ENCODE assay signal across 25 mouse cellular contexts in genomic region chr1:76705556-76705955, GRCm38 (mm10).
A peak's percentile ranks its signal among the peaks of the same experiment; 100 is the strongest.
DNase-seq lines count a peak whose midpoint lies in the region; ATAC-seq and TF ChIP-seq lines count a peak whose summit lies in the region.
"Had no signal": no experiment of that assay in that cellular context is flagged by ENCODE, and none has a peak within 500 bp of the region (broad histone marks: within the 10 kb centered on the region; RNA-seq: fewer than 3 reads in every experiment).

No protein-coding gene starts in this region.

- no peak overlapping the region for H3K4me2 ChIP-seq in hindbrain, postnatal 0 days (ENCODE audit: low read depth, low read length)
- no peak overlapping the region for H3K4me2 ChIP-seq in forebrain, embryonic 13.5 days
- H3K4me2 ChIP-seq: embryonic facial prominence, embryonic 15.5 days; intestine, embryonic 15.5 days; limb, embryonic 12.5 days; liver, embryonic 15.5 days; lung, embryonic 14.5 days had no signal

- H3K36me3 ChIP-seq in hindbrain, postnatal 0 days (ENCODE audit: insufficient read depth, low read length) = no peaks in the 10 kb centered on the region
- no peaks in the 10 kb centered on the region for H3K36me3 ChIP-seq in hindbrain, embryonic 10.5 days
- no peaks in the 10 kb centered on the region for H3K36me3 ChIP-seq in forebrain, embryonic 13.5 days (ENCODE audit: poor library complexity, severe bottlenecking)
- H3K36me3 ChIP-seq: embryonic facial prominence, embryonic 15.5 days; intestine, embryonic 15.5 days; limb, embryonic 12.5 days; liver, embryonic 15.5 days had no signal

- no peaks in the 10 kb centered on the region for H3K9me3 ChIP-seq in hindbrain, postnatal 0 days (ENCODE audit: low read length)
- H3K9me3 ChIP-seq in hindbrain, embryonic 10.5 days = no peaks in the 10 kb centered on the region
- H3K9me3 ChIP-seq in forebrain, embryonic 13.5 days (replicated peaks) = no peaks in the 10 kb centered on the region
- H3K9me3 ChIP-seq: embryonic facial prominence, embryonic 15.5 days; intestine, embryonic 15.5 days; limb, embryonic 12.5 days; liver, embryonic 15.5 days had no signal

- no peak overlapping the region for H3K27ac ChIP-seq in hindbrain, postnatal 0 days
- H3K27ac ChIP-seq in hindbrain, embryonic 10.5 days = no peak overlapping the region
- H3K27ac ChIP-seq in forebrain, embryonic 13.5 days = no peak overlapping the region; the same call in 1 of the 2 replicates
- H3K27ac ChIP-seq: embryonic facial prominence, embryonic 15.5 days; intestine, embryonic 15.5 days; limb, embryonic 12.5 days; liver, embryonic 15.5 days had no signal

- no peak overlapping the region for H3K4me3 ChIP-seq in hindbrain, postnatal 0 days (ENCODE audit: low read length)
- no peak overlapping the region for H3K4me3 ChIP-seq in hindbrain, embryonic 10.5 days
- no peak overlapping the region for H3K4me3 ChIP-seq in forebrain, embryonic 13.5 days
- H3K4me3 ChIP-seq: embryonic facial prominence, embryonic 15.5 days; intestine, embryonic 15.5 days; limb, embryonic 12.5 days; liver, embryonic 15.5 days had no signal

- TF ChIP-seq CTCF in hindbrain, postnatal 0 days (IDR thresholded peaks at IDR 0.05; ENCODE audit: low read depth) = no peak

- H3K4me1 ChIP-seq in hindbrain, postnatal 0 days (ENCODE audit: insufficient read depth, low read length) = 0 out of 2 replicates have a peak, but pooled peaks cover 3% of the 10 kb centered on the region
- no peaks in the 10 kb centered on the region for H3K4me1 ChIP-seq in hindbrain, embryonic 10.5 days (replicated peaks)
- H3K4me1 ChIP-seq in forebrain, embryonic 13.5 days = peaks cover 15% of the 10 kb centered on the region
- H3K4me1 ChIP-seq: embryonic facial prominence, embryonic 15.5 days; intestine, embryonic 15.5 days; liver, embryonic 15.5 days had no signal

- H3K9ac ChIP-seq in hindbrain, postnatal 0 days (replicated peaks; ENCODE audit: low read length) = no peak overlapping the region
- H3K9ac ChIP-seq in forebrain, embryonic 13.5 days = no peak overlapping the region
- H3K9ac ChIP-seq: embryonic facial prominence, embryonic 15.5 days; intestine, embryonic 15.5 days; limb, embryonic 12.5 days; liver, embryonic 15.5 days; lung, embryonic 14.5 days had no signal

- ATAC-seq in hindbrain, postnatal 0 days = no peak
- ATAC-seq in forebrain, embryonic 13.5 days = peak; percentile 80
- ATAC-seq: hindbrain, embryonic 16.5 days; intestine, embryonic 15.5 days had no signal

- 32% methylated on average over 2 of the region's 2 CpGs for WGBS in hindbrain, postnatal 0 days
- WGBS in hindbrain, embryonic 10.5 days = 73% methylated on average over 2 of the region's 2 CpGs
- 19% methylated on average over 2 of the region's 2 CpGs for WGBS in forebrain, embryonic 13.5 days

- H3K27me3 ChIP-seq in hindbrain, postnatal 0 days (ENCODE audit: insufficient read depth, low read length) = no peaks in the 10 kb centered on the region
- no peaks in the 10 kb centered on the region for H3K27me3 ChIP-seq in hindbrain, embryonic 10.5 days (ENCODE audit: insufficient read depth, poor library complexity, severe bottlenecking)
- H3K27me3 ChIP-seq in forebrain, embryonic 13.5 days = no peaks in the 10 kb centered on the region
- H3K27me3 ChIP-seq: embryonic facial prominence, embryonic 15.5 days; intestine, embryonic 15.5 days; limb, embryonic 12.5 days; liver, embryonic 15.5 days had no signal

- DNase-seq in hindbrain, postnatal 0 days (ENCODE audit: low spot score) = peak; percentile 35
- DNase-seq in hindbrain, embryonic 10.5 days (ENCODE audit: low spot score) = no peak
- DNase-seq in brain, embryonic 18.5 days (ENCODE audit: low read depth, low spot score) = peak; percentile 24
- DNase-seq in retina, embryonic 14.5 days (ENCODE audit: low spot score) = peak; percentile 5
- no peak for DNase-seq in natural killer cell, adult 2 months (ENCODE audit: low spot score in 2 of 2)
- no peak for DNase-seq in frontal cortex, postnatal 10 days (ENCODE audit: low spot score in 2 of 2)
- DNase-seq: adrenal gland, postnatal 25 days; B cell, adult 2 months; cerebellum, adult 9-10 months; gastrocnemius, postnatal 10 days; heart, postnatal 14 days; kidney, adult 8-10 months; kidney, postnatal 10 days; layer of hippocampus, postnatal 36 days; lung, embryonic 14.5 days; lung, postnatal 14 days; right cerebral cortex, adult 18-20 months; spleen, adult 18-20 months; thymus, postnatal 14 days had no signal

Comparison
In these comparisons a context has a peak if more than half of its experiments do, and no peak if none do; other contexts are left out.
1. DNase-seq: peak in hindbrain, postnatal 0 days (single experiment), brain, embryonic 18.5 days (single experiment) and retina, embryonic 14.5 days (single experiment); none in hindbrain, embryonic 10.5 days (single experiment), natural killer cell, adult 2 months (0 of 2) and frontal cortex, postnatal 10 days (0 of 2).